Mouse (Mus musculus) MEL (cell line): ENCODE measurements at regions not wholly inside any gene's neighbourhood (a gene's known extent, or its start where the extent isn't known, plus 50 kb on each side); places are given as distances from the start of the nearest gene placed in this dataset.

ENCODE experiments used
- DNase-seq: peaks from one replicate; pipeline ENCODE4 v3.0.0; 2011; ENCODE audit warnings: low read depth, low spot score
- H3K27ac ChIP-seq: 2 replicates; pipeline ENCODE4 v1.5.1; 2012; ENCODE audit warnings: low read depth, mild to moderate bottlenecking, control low read depth, low read length, moderate library complexity; ENCODE audit not compliant: control insufficient read depth
- H3K27me3 ChIP-seq, 2 experiments: fragments of 150-350 bp in 1 of 2; sonication (generic) in 1 of 2; 2 replicates each; pipeline ENCODE4 v1.6.1; 2012; ENCODE audit warnings: low read length in 2 of 2, mild to moderate bottlenecking in 2 of 2, improper control_type of control experiment in 1 of 2, moderate library complexity in 1 of 2; ENCODE audit not compliant: insufficient read depth in 2 of 2, control insufficient read depth in 1 of 2
- H3K36me3 ChIP-seq, 2 experiments: 2 replicates each; pipeline ENCODE4 v1.6.1; 2012 to 2014; ENCODE audit warnings: low read length in 2 of 2, improper control_type of control experiment in 1 of 2, inconsistent platforms in 1 of 2, mild to moderate bottlenecking in 1 of 2; ENCODE audit not compliant: insufficient read depth in 2 of 2, control insufficient read depth in 1 of 2
- H3K4me1 ChIP-seq, 2 experiments: fragments of 150-350 bp in 1 of 2; sonication (generic) in 1 of 2; 2 replicates each; pipeline ENCODE4 v1.6.1; 2012; ENCODE audit warnings: low read length in 2 of 2, improper control_type of control experiment in 1 of 2, mild to moderate bottlenecking in 1 of 2; ENCODE audit not compliant: insufficient read depth in 2 of 2, control insufficient read depth in 1 of 2
- H3K4me3 ChIP-seq, 2 experiments: fragments of 150-350 bp in 1 of 2; sonication (generic) in 1 of 2; 2 replicates each; pipeline ENCODE4 v1.5.1; 2012; ENCODE audit warnings: low read depth in 2 of 2, low read length in 2 of 2, mild to moderate bottlenecking in 2 of 2, moderate library complexity in 2 of 2, control low read depth in 1 of 2, improper control_type of control experiment in 1 of 2; ENCODE audit not compliant: control insufficient read depth in 1 of 2, insufficient read depth in 1 of 2
- H3K79me2 ChIP-seq: 2 replicates; pipeline ENCODE4 v1.6.1; 2012; ENCODE audit warnings: mild to moderate bottlenecking, low read length, moderate library complexity; ENCODE audit not compliant: control insufficient read depth, poor library complexity, insufficient read depth
- H3K9ac ChIP-seq: 2 replicates; pipeline ENCODE4 v1.6.1; 2012; ENCODE audit warnings: low read depth, mild to moderate bottlenecking, control low read depth, low read length, moderate library complexity; ENCODE audit not compliant: control insufficient read depth, poor library complexity, severe bottlenecking
- H3K9me3 ChIP-seq: fragments of 150-350 bp; sonication (generic); replicated peaks from 2 replicates; pipeline ENCODE4 v1.6.1; 2012; ENCODE audit warnings: mild to moderate bottlenecking, low read length, improper control_type of control experiment, moderate library complexity; ENCODE audit not compliant: insufficient read depth
- CHD1 ChIP-seq: IDR thresholded peaks from 2 replicates; pipeline ENCODE4 v1.6.1; 2012; ENCODE audit warnings: low read depth, mild to moderate bottlenecking, inconsistent platforms, low read length, improper control_type of control experiment
- CHD2 ChIP-seq: IDR thresholded peaks from 2 replicates; pipeline ENCODE4 v1.6.1; 2011; ENCODE audit warnings: low read length, improper control_type of control experiment
- CTCF ChIP-seq, 3 experiments: IDR thresholded peaks in 2 of 3; conservative IDR thresholded peaks in 1 of 3; 2 replicates each; pipeline ENCODE4 v1.5.1; 2011 to 2012; ENCODE audit warnings: low read length in 3 of 3, low read depth in 2 of 3, mild to moderate bottlenecking in 2 of 3, improper control_type of control experiment in 1 of 3, inconsistent platforms in 1 of 3, mixed read lengths in 1 of 3, moderate library complexity in 1 of 3; ENCODE audit not compliant: control insufficient read depth in 1 of 3, insufficient read depth in 1 of 3, poor library complexity in 1 of 3, severe bottlenecking in 1 of 3
- E2F4 ChIP-seq: IDR thresholded peaks from 2 replicates; pipeline ENCODE4 v1.6.1; 2011; ENCODE audit warnings: low read depth, low read length, improper control_type of control experiment, borderline replicate concordance
- ETS1 ChIP-seq: IDR thresholded peaks from 2 replicates; pipeline ENCODE4 v1.6.1; 2012; ENCODE audit warnings: low read depth, mild to moderate bottlenecking, inconsistent platforms, low read length, improper control_type of control experiment, moderate library complexity
- GABPA ChIP-seq: IDR thresholded peaks from 2 replicates; pipeline ENCODE4 v1.6.1; 2012; ENCODE audit warnings: low read depth, mild to moderate bottlenecking, inconsistent platforms, low read length, improper control_type of control experiment, moderate library complexity
- GATA1 ChIP-seq: IDR thresholded peaks from 2 replicates; pipeline ENCODE4 v1.6.1; 2011; ENCODE audit warnings: low read depth, low read length, improper control_type of control experiment
- MAFK ChIP-seq: IDR thresholded peaks from 2 replicates; pipeline ENCODE4 v1.6.1; 2011; ENCODE audit warnings: low read depth, mild to moderate bottlenecking, low read length, improper control_type of control experiment, borderline replicate concordance
- MAX ChIP-seq: IDR thresholded peaks from 2 replicates; pipeline ENCODE4 v1.6.1; 2011; ENCODE audit warnings: low read length, improper control_type of control experiment
- MAZ ChIP-seq: IDR thresholded peaks from 2 replicates; pipeline ENCODE4 v1.6.1; 2012; ENCODE audit warnings: low read depth, mild to moderate bottlenecking, inconsistent platforms, low read length, improper control_type of control experiment
- MXI1 ChIP-seq: IDR thresholded peaks from 2 replicates; pipeline ENCODE4 v1.6.1; 2011; ENCODE audit warnings: mild to moderate bottlenecking, low read depth, low read length, improper control_type of control experiment
- NELFE ChIP-seq: IDR thresholded peaks from 2 replicates; pipeline ENCODE4 v1.6.1; 2011; ENCODE audit warnings: low read depth, low read length, improper control_type of control experiment
- NRF1 ChIP-seq: IDR thresholded peaks from 2 replicates; pipeline ENCODE4 v1.6.1; 2014; ENCODE audit warnings: low read depth, mild to moderate bottlenecking, inconsistent platforms, low read length, improper control_type of control experiment, moderate library complexity; ENCODE audit not compliant: poor library complexity, insufficient read depth, severe bottlenecking
- POLR2A ChIP-seq, 2 experiments: IDR thresholded peaks; 2 replicates each; pipeline ENCODE4 v1.6.1; 2011 to 2012; ENCODE audit warnings: low read length in 2 of 2, mild to moderate bottlenecking in 2 of 2, control low read depth in 1 of 2, improper control_type of control experiment in 1 of 2, low read depth in 1 of 2, moderate library complexity in 1 of 2; ENCODE audit not compliant: control insufficient read depth in 1 of 2, insufficient read depth in 1 of 2, poor library complexity in 1 of 2
- POLR2AphosphoS2 ChIP-seq: IDR thresholded peaks from 2 replicates; pipeline ENCODE4 v1.6.1; 2011; ENCODE audit warnings: low read length, improper control_type of control experiment
- RCOR1 ChIP-seq: IDR thresholded peaks from 2 replicates; pipeline ENCODE4 v1.6.1; 2012; ENCODE audit warnings: low read depth, mild to moderate bottlenecking, inconsistent platforms, low read length, improper control_type of control experiment
- TBP ChIP-seq: IDR thresholded peaks from 2 replicates; pipeline ENCODE4 v1.8.0; 2011; ENCODE audit warnings: low read depth, low read length, improper control_type of control experiment
- UBTF ChIP-seq: IDR thresholded peaks from 2 replicates; pipeline ENCODE4 v1.6.1; 2012; ENCODE audit warnings: low read depth, mild to moderate bottlenecking, inconsistent platforms, low read length, improper control_type of control experiment, moderate library complexity, borderline replicate concordance; ENCODE audit not compliant: insufficient read depth
- USF1 ChIP-seq: IDR thresholded peaks from 2 replicates; pipeline ENCODE4 v1.6.1; 2014; ENCODE audit warnings: low read depth, mild to moderate bottlenecking, inconsistent platforms, low read length, improper control_type of control experiment, moderate library complexity
- USF2 ChIP-seq, 2 experiments: IDR thresholded peaks; 2 replicates each; pipeline ENCODE4 v1.6.1; 2011 to 2012; ENCODE audit warnings: improper control_type of control experiment in 2 of 2, low read length in 2 of 2, borderline replicate concordance in 1 of 2, inconsistent platforms in 1 of 2, low read depth in 1 of 2, mild to moderate bottlenecking in 1 of 2; ENCODE audit not compliant: insufficient read depth in 1 of 2
- ZC3H11A ChIP-seq: IDR thresholded peaks from 2 replicates; pipeline ENCODE4 v1.6.1; 2012; ENCODE audit warnings: low read depth, mild to moderate bottlenecking, inconsistent platforms, low read length, improper control_type of control experiment
- ZKSCAN1 ChIP-seq: IDR thresholded peaks from 2 replicates; pipeline ENCODE4 v1.6.1; 2012; ENCODE audit warnings: low read depth, mild to moderate bottlenecking, inconsistent platforms, low read length, improper control_type of control experiment, moderate library complexity
- ZNF384 ChIP-seq: IDR thresholded peaks from 2 replicates; pipeline ENCODE4 v1.6.1; 2012; ENCODE audit warnings: low read depth, mild to moderate bottlenecking, inconsistent platforms, low read length, improper control_type of control experiment

- TF ChIP-seq GATA1 (no peak), CHD2 (no peak)
These were observed 1164.3 kb downstream of the 4930447A16Rik start (continued) for GRCm38 (mm10) chr15:38589675-38590074.

- no peak for TF ChIP-seq POLR2A (IDR thresholded peaks at IDR 0.05; ENCODE audit: control insufficient read depth in 1 of 2, insufficient read depth in 1 of 2, low read depth in 1 of 2, low read length in 2 of 2, poor library complexity in 1 of 2)
- TF ChIP-seq MAZ, result no peak
- no peak for TF ChIP-seq ETS1
- TF ChIP-seq UBTF, result no peak
- no peak for TF ChIP-seq USF2 (IDR thresholded peaks at IDR 0.05; ENCODE audit: borderline replicate concordance in 1 of 2, insufficient read depth in 1 of 2, low read depth in 1 of 2, low read length in 2 of 2)
- TF ChIP-seq GATA1, result no peak
- no peak for TF ChIP-seq CHD1
- TF ChIP-seq POLR2AphosphoS2, result no peak
- TF ChIP-seq CTCF (IDR thresholded peaks at IDR 0.05 in 2 of 3, conservative IDR thresholded peaks at IDR 0.05 in 1 of 3; ENCODE audit: control insufficient read depth in 1 of 3, insufficient read depth in 1 of 3, low read depth in 2 of 3, low read length in 3 of 3, poor library complexity in 1 of 3, severe bottlenecking in 1 of 3), result no peak
- no peak for TF ChIP-seq E2F4
- no peak for TF ChIP-seq MAX
- H3K4me3 ChIP-seq, result no peak overlapping the region
- H3K79me2 ChIP-seq, result no peaks in the 10 kb centered on the region
- DNase-seq, result no peak
- no peak overlapping the region for H3K27ac ChIP-seq
- H3K9me3 ChIP-seq, result no peaks in the 10 kb centered on the region
- no peaks in the 10 kb centered on the region for H3K36me3 ChIP-seq
- peaks cover 0 to 7% of the 10 kb centered on the region in 2 experiments; a peak in 3 of 4 replicates for H3K27me3 ChIP-seq
- H3K9ac ChIP-seq, result no peak overlapping the region
- H3K4me1 ChIP-seq, result no peaks in the 10 kb centered on the region
These were observed 1168.7 kb downstream of the 4930447A16Rik start for GRCm38 (mm10) chr15:38594095-38594494.

DNA sequence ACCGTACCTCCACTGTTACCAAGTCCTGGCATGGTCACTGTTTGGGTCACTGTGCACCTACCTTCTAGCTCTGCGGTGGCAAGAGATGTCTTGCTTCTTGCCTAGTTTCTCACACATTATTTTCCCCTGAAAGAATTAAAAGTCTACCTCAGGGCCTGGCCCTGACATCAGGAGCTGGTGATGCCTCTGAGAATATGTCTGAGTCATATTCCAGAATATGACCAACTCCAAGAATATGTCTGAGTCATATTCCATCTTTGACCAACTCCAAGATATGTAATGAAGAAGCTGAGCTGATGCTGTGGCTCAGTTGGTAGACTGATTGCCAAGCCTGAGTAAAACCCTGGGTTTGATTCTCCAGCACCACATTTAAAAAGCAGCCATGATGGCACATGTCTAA is 1169.4 kb downstream of the 4930447A16Rik start:
- H3K9ac ChIP-seq, result no peak overlapping the region
- H3K27ac ChIP-seq, result no peak overlapping the region
- H3K36me3 ChIP-seq, result no peaks in the 10 kb centered on the region
- no peak for DNase-seq
- H3K79me2 ChIP-seq, result no peaks in the 10 kb centered on the region
- no peaks in the 10 kb centered on the region for H3K9me3 ChIP-seq
- TF ChIP-seq TBP (no peak), MAX (no peak), MXI1 (no peak), NRF1 (no peak), USF2 (IDR thresholded peaks at IDR 0.05; ENCODE audit: borderline replicate concordance in 1 of 2, insufficient read depth in 1 of 2, low read depth in 1 of 2, low read length in 2 of 2) (no peak), CHD1 (no peak), POLR2AphosphoS2 (no peak), CTCF (IDR thresholded peaks at IDR 0.05 in 2 of 3, conservative IDR thresholded peaks at IDR 0.05 in 1 of 3; ENCODE audit: control insufficient read depth in 1 of 3, insufficient read depth in 1 of 3, low read depth in 2 of 3, low read length in 3 of 3, poor library complexity in 1 of 3, severe bottlenecking in 1 of 3) (no peak), USF1 (no peak), ZNF384 (no peak), NELFE (no peak), RCOR1 (no peak), E2F4 (no peak), ZC3H11A (no peak), ZKSCAN1 (no peak), GABPA (no peak), MAFK (no peak), CHD2 (no peak)
- H3K4me1 ChIP-seq, result no peaks in the 10 kb centered on the region
- no peak overlapping the region for H3K4me3 ChIP-seq
- H3K27me3 ChIP-seq, result peaks cover 0 to 7% of the 10 kb centered on the region in 2 experiments; a peak in 3 of 4 replicates
